Comparison of ENCODE assay signal across 13 mouse cellular contexts in the genomic region with DNA sequence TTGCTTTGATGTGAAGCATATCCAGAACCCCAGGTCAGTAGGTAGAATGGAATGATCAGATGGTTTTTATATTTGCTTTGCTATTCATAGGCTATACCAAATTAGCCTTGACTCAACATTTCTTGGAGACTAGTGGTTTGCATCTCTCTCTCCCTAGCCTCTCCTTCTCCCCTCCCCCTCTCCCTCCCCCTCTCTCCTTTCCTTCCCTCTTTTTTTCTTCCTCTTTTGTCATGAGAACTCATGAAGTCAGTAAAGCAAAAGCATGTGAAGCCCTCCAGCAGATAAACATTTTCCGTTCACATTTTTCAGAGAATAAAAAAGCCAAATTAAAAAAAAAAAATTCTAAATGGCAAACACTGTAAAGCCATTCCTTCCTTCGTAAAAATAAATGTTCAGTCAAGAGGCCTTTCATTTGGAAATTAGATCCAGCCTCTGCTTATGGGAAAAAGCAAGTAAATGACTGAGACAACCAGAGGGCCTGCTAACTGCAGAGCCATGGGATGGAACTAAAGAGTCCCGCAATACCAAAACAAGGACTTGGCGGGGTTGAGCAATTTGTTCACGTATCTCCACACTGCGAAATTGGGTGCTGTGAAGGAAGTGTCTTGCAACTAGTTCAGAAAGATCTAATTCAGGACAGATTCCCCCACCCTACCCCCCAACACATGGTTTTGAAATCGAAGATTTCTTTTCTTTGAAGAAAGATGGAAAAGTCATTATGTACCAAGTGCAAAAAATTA.
"Had no signal": no experiment of that assay in that cellular context is flagged by ENCODE, and none has a peak within 500 bp of the region (broad histone marks: within the 10 kb centered on the region; RNA-seq: fewer than 3 reads in every experiment).

No protein-coding gene starts in this region.

- H3K4me3 ChIP-seq: limb, embryonic 12.5 days; liver, embryonic 13.5 days; myocyte; neural tube, embryonic 15.5 days had no signal

- ATAC-seq: lung, postnatal 0 days had no signal

- H3K27ac ChIP-seq: limb, embryonic 12.5 days; liver, embryonic 13.5 days; neural tube, embryonic 15.5 days had no signal

- H3K4me1 ChIP-seq: liver, embryonic 13.5 days; neural tube, embryonic 15.5 days had no signal

- DNase-seq: kidney, adult 2 months; kidney, postnatal 25 days; liver, embryonic 13.5 days; lung, adult 2 months; lung, postnatal 36 days; midbrain, embryonic 14.5 days; right cerebral cortex, adult 18-20 months; right cerebral cortex, postnatal 25 days; thymus, postnatal 36 days had no signal
